ENCODE assay signal across 8 mouse cellular contexts in genomic region chr6:71143894-71144455, GRCm38 (mm10). TPM values are rescaled to one million over a fixed set of nuclear protein-coding genes. Genes with fewer than 3 reads are reported as not detected.
DNase-seq lines count a peak whose midpoint lies in the region; ATAC-seq and TF ChIP-seq lines count a peak whose summit lies in the region.

Gene Thnsl2, minus strand, starts transcription at chr6:71144439.

- H3K4me3 ChIP-seq in erythroblast, embryonic 14.5 days (replicated peaks): peak within 1 kb of the TSS; percentile 55
- H3K4me3 ChIP-seq in embryonic facial prominence, embryonic 13.5 days: peak within 1 kb of the TSS; percentile 64
- peak within 1 kb of the TSS; percentile 81 for H3K4me3 ChIP-seq in heart, adult 2 months
- H3K4me3 ChIP-seq in limb, embryonic 10.5 days: peak within 1 kb of the TSS; percentile 62
- H3K4me3 ChIP-seq in midbrain, embryonic 10.5 days: peak within 1 kb of the TSS; percentile 75

- H3K27ac ChIP-seq in embryonic facial prominence, embryonic 13.5 days: peak within 1 kb of the TSS; percentile 72
- H3K27ac ChIP-seq in heart, adult 2 months: peak within 1 kb of the TSS; percentile 55
- peak within 1 kb of the TSS; percentile 85 for H3K27ac ChIP-seq in limb, embryonic 10.5 days
- H3K27ac ChIP-seq in midbrain, embryonic 10.5 days (replicated peaks): peak within 1 kb of the TSS; percentile 84

- TF ChIP-seq POLR2A in heart, adult 2 months (IDR thresholded peaks at IDR 0.05; ENCODE audit: insufficient read depth, low read depth, low read length): peak; percentile 86

- DNase-seq in heart, adult 2 months: peak; percentile 84 to 85
- DNase-seq in kidney, adult 18-20 months: peak; percentile 82
- DNase-seq in limb, embryonic 10.5 days (ENCODE audit: low spot score): peak; percentile 76
- peak; percentile 71 for DNase-seq in midbrain, embryonic 10.5 days (ENCODE audit: low spot score)
- DNase-seq in right cerebral cortex, postnatal 4 days: peak; percentile 68

- H3K4me2 ChIP-seq in embryonic facial prominence, embryonic 13.5 days: peak within 1 kb of the TSS; percentile 82

- ATAC-seq in erythroblast, adult 5-6 weeks (replicated peaks; ENCODE audit: low FRiP score, poor library complexity, severe bottlenecking): no peak
- peak; percentile 85 for ATAC-seq in embryonic facial prominence, embryonic 13.5 days (ENCODE audit: insufficient number of reproducible peaks, insufficient read depth, low FRiP score, low TSS enrichment, low read depth)

- peaks cover 12% of the 10 kb centered on the region for H3K27me3 ChIP-seq in erythroblast, embryonic 14.5 days (ENCODE audit: control insufficient read depth)
- H3K27me3 ChIP-seq in embryonic facial prominence, embryonic 13.5 days: no peaks in the 10 kb centered on the region
- H3K27me3 ChIP-seq in heart, adult 2 months (ENCODE audit: control insufficient read depth, insufficient read depth, low read length): no peaks in the 10 kb centered on the region
- H3K27me3 ChIP-seq in limb, embryonic 10.5 days (ENCODE audit: low read depth, poor library complexity, severe bottlenecking): no peaks in the 10 kb centered on the region
- peaks cover 7% of the 10 kb centered on the region for H3K27me3 ChIP-seq in midbrain, embryonic 10.5 days (ENCODE audit: low read depth, poor library complexity, severe bottlenecking)

- TF ChIP-seq CTCF in heart, adult 2 months (IDR thresholded peaks at IDR 0.05): peak; percentile 72

- intact Hi-C loops in heart, adult 2 months (cut with DNase I): no loop called here

- TF ChIP-seq EP300 in heart, adult 2 months (IDR thresholded peaks at IDR 0.05; ENCODE audit: insufficient read depth, low read depth, low read length): no peak

- under 1% methylated on average over 32 of the region's 32 CpGs for WGBS in embryonic facial prominence, embryonic 13.5 days
- 1% methylated on average over 32 of the region's 32 CpGs for WGBS in heart, adult 2 months
- under 1% methylated on average over 32 of the region's 32 CpGs for WGBS in limb, embryonic 10.5 days
- under 1% methylated on average over 32 of the region's 32 CpGs for WGBS in midbrain, embryonic 10.5 days

- H3K9ac ChIP-seq in embryonic facial prominence, embryonic 13.5 days: peak within 1 kb of the TSS; percentile 79
- peak within 1 kb of the TSS; percentile 89 for H3K9ac ChIP-seq in heart, adult 2 months (ENCODE audit: low read depth, low read length)

- peaks cover 4% of the 10 kb centered on the region; the same call in 1 of the 2 replicates for H3K9me3 ChIP-seq in erythroblast, embryonic 14.5 days (ENCODE audit: control insufficient read depth, low read length)
- H3K9me3 ChIP-seq in embryonic facial prominence, embryonic 13.5 days: no peaks in the 10 kb centered on the region
- no peaks in the 10 kb centered on the region for H3K9me3 ChIP-seq in limb, embryonic 10.5 days (replicated peaks)
- H3K9me3 ChIP-seq in midbrain, embryonic 10.5 days (replicated peaks): no peaks in the 10 kb centered on the region

- H3K79me2 ChIP-seq in heart, adult 2 months (replicated peaks; ENCODE audit: control insufficient read depth, insufficient read depth, low read length): no peaks in the 10 kb centered on the region

- no peaks in the 10 kb centered on the region for H3K36me3 ChIP-seq in erythroblast, embryonic 14.5 days (ENCODE audit: control insufficient read depth)
- H3K36me3 ChIP-seq in embryonic facial prominence, embryonic 13.5 days: no peaks in the 10 kb centered on the region
- no peaks in the 10 kb centered on the region for H3K36me3 ChIP-seq in heart, adult 2 months (ENCODE audit: control insufficient read depth, insufficient read depth, low read length)
- H3K36me3 ChIP-seq in limb, embryonic 10.5 days: no peaks in the 10 kb centered on the region
- no peaks in the 10 kb centered on the region for H3K36me3 ChIP-seq in midbrain, embryonic 10.5 days

- peaks cover 11% of the 10 kb centered on the region for H3K4me1 ChIP-seq in erythroblast, embryonic 14.5 days (ENCODE audit: control insufficient read depth)
- H3K4me1 ChIP-seq in embryonic facial prominence, embryonic 13.5 days: peaks cover 5% of the 10 kb centered on the region
- peaks cover 6% of the 10 kb centered on the region for H3K4me1 ChIP-seq in heart, adult 2 months (ENCODE audit: control insufficient read depth, insufficient read depth, low read length)
- H3K4me1 ChIP-seq in limb, embryonic 10.5 days: peaks cover 12% of the 10 kb centered on the region
- H3K4me1 ChIP-seq in midbrain, embryonic 10.5 days: peaks cover 15% of the 10 kb centered on the region

RNA-seq across cellular contexts. Expression of gene Thnsl2, which starts in this region (rescaled TPM):
- not detected in 2 replicates for polyA plus RNA-seq in erythroblast, embryonic 14.5 days (2012)
- total RNA-seq in erythroblast, adult 5-6 weeks (2015; ENCODE audit: low replicate concordance): not detected in 2 replicates
- not detected in 2 replicates for total RNA-seq in erythroblast, adult 5-6 weeks (2017; ENCODE audit: low replicate concordance)
- polyA plus RNA-seq in embryonic facial prominence, embryonic 13.5 days (2015; fragmentation: Nextera tagmentation; extraction: Ambion mirVana): 6.0 and 6.1 TPM in 2 replicates
- total RNA-seq in heart, adult 2 months (2021): 1 to 10 TPM; 3.4 to 4.1 TPM
- polyA plus RNA-seq in heart, adult 2 months (2012; rRNA removed): 6.0 and 6.1 TPM in 2 replicates
- polyA plus RNA-seq in limb, embryonic 10.5 days (2016; fragmentation: Nextera tagmentation; extraction: Ambion mirVana): 4.2 and 4.3 TPM in 2 replicates
- 5.3 and 6.4 TPM in 2 replicates for polyA plus RNA-seq in midbrain, embryonic 10.5 days (2016; fragmentation: Nextera tagmentation; extraction: Ambion mirVana)

Comparison
In these comparisons a context has a peak if more than half of its experiments do, and no peak if none do; other contexts are left out.
1. RNA of gene Thnsl2 (total RNA-seq): 3.4 to 4.1 TPM in heart, adult 2 months; not detected in erythroblast, adult 5-6 weeks; every median in the first group is over 4 times any median in the second.
2. Peak in every context shown above with its lines, with median percentiles within 50 percentile points of each other: H3K4me3 ChIP-seq, H3K27ac ChIP-seq and DNase-seq.